7 mouse cellular contexts compared by ENCODE assay signal in the genomic region with DNA sequence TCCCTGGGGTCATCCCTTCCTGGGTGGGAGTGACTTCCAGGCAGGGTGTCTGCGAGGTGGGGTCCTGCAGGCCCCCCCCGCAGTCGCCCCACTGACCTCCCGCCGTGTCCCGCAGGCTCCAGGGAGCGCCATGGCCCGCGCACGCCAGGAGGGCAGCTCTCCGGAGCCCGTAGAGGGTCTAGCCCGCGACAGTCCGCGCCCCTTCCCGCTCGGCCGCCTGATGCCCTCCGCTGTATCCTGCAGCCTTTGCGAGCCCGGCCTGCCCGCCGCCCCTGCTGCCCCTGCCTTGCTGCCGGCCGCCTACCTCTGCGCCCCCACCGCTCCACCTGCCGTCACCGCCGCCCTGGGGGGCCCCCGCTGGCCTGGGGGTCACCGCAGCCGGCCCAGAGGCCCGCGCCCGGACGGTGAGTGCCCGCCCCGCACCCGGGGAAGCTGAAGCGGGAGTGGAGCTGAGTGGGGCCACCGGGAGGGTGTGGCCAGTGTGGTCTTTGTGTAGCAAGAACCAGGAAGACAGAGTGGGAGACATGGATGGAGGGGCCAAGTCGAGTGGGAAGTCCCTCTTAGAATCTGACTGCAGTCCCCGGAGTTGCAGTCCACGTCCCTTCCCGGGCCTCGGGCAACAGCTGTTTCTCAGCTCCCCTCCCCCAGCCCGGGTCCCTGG. TPM values are rescaled to one million over a fixed set of nuclear protein-coding genes. Genes with fewer than 3 reads are reported as not detected.
DNase-seq lines count a peak whose midpoint lies in the region; ATAC-seq lines count a peak whose summit lies in the region.

No protein-coding gene starts in this region.

- peaks cover 43% of the 10 kb centered on the region for H3K4me1 ChIP-seq in forebrain, embryonic 16.5 days (replicated peaks; ENCODE audit: control insufficient read depth, insufficient read depth, low read length)
- peaks cover 51% of the 10 kb centered on the region for H3K4me1 ChIP-seq in hindbrain, embryonic 12.5 days
- peaks cover 75% of the 10 kb centered on the region for H3K4me1 ChIP-seq in liver, embryonic 12.5 days

- peaks cover 4% of the 10 kb centered on the region; the same call in 1 of the 2 replicates for H3K27me3 ChIP-seq in forebrain, embryonic 16.5 days (replicated peaks; ENCODE audit: control insufficient read depth, insufficient read depth, low read length)
- peaks cover 15% of the 10 kb centered on the region for H3K27me3 ChIP-seq in hindbrain, embryonic 12.5 days
- H3K27me3 ChIP-seq in liver, embryonic 12.5 days (replicated peaks): peaks cover 9% of the 10 kb centered on the region

- H3K4me2 ChIP-seq in forebrain, embryonic 16.5 days (ENCODE audit: low read length): peak overlapping the region; percentile 98
- H3K4me2 ChIP-seq in hindbrain, embryonic 12.5 days (replicated peaks): peak overlapping the region; percentile 99
- peak overlapping the region; percentile 100 for H3K4me2 ChIP-seq in liver, embryonic 12.5 days

- no peak for ATAC-seq in forebrain, embryonic 16.5 days
- no peak for ATAC-seq in hindbrain, embryonic 12.5 days (ENCODE audit: low FRiP score)
- ATAC-seq in liver, embryonic 12.5 days: no peak

- WGBS in forebrain, embryonic 16.5 days: under 1% methylated on average over 47 of the region's 49 CpGs
- under 1% methylated on average over 48 of the region's 49 CpGs for WGBS in hindbrain, embryonic 12.5 days
- under 1% methylated on average over 41 of the region's 49 CpGs for WGBS in liver, embryonic 12.5 days (ENCODE audit: insufficient replicate concordance)

- H3K27ac ChIP-seq in forebrain, embryonic 16.5 days (ENCODE audit: low read length): no peak overlapping the region
- peak overlapping the region; percentile 96 for H3K27ac ChIP-seq in hindbrain, embryonic 12.5 days
- H3K27ac ChIP-seq in liver, embryonic 12.5 days: peak overlapping the region; percentile 98

- H3K4me3 ChIP-seq in forebrain, embryonic 16.5 days (replicated peaks; ENCODE audit: low read length): peak overlapping the region; percentile 75
- H3K4me3 ChIP-seq in hindbrain, embryonic 12.5 days: peak overlapping the region; percentile 71
- H3K4me3 ChIP-seq in liver, embryonic 12.5 days: peak overlapping the region; percentile 84

- no peaks in the 10 kb centered on the region for H3K36me3 ChIP-seq in forebrain, embryonic 16.5 days (ENCODE audit: control insufficient read depth, insufficient read depth)
- H3K36me3 ChIP-seq in hindbrain, embryonic 12.5 days: peaks cover 1% of the 10 kb centered on the region; the same call in 1 of the 2 replicates
- peaks cover 11% of the 10 kb centered on the region for H3K36me3 ChIP-seq in liver, embryonic 12.5 days

- peak overlapping the region; percentile 78 for H3K9ac ChIP-seq in forebrain, embryonic 16.5 days (replicated peaks; ENCODE audit: low read depth, low read length)
- H3K9ac ChIP-seq in hindbrain, embryonic 12.5 days: peak overlapping the region; percentile 91
- H3K9ac ChIP-seq in liver, embryonic 12.5 days: peak overlapping the region; percentile 99

- no peaks in the 10 kb centered on the region for H3K9me3 ChIP-seq in forebrain, embryonic 16.5 days (ENCODE audit: control insufficient read depth, low read length)
- no peaks in the 10 kb centered on the region for H3K9me3 ChIP-seq in hindbrain, embryonic 12.5 days (replicated peaks)
- H3K9me3 ChIP-seq in liver, embryonic 12.5 days (replicated peaks): no peaks in the 10 kb centered on the region

- peak; percentile 36 for DNase-seq in ES-CJ7 (ENCODE audit: low read depth, low spot score)
- peak; percentile 45 for DNase-seq in adrenal gland, postnatal 14 days
- peak; percentile 89 for DNase-seq in neural tube, embryonic 10.5 days (ENCODE audit: extremely low spot score, low spot score)
- DNase-seq in c-Kit-positive CD71-positive TER-119-positive erythroid progenitor cells, embryonic 14.5 days (ENCODE audit: low spot score): no peak

RNA-seq across cellular contexts. Expression of gene Bbc3, which starts 3.9 kb away (rescaled TPM):
- total RNA-seq in adrenal gland, postnatal 14 days (2021): 5.8 and 11.6 TPM in 2 replicates
- 17.6 and 18.9 TPM in 2 replicates for polyA plus RNA-seq in forebrain, embryonic 16.5 days (2015; fragmentation: Nextera tagmentation; extraction: Ambion mirVana)
- 20.0 and 21.1 TPM in 2 replicates for polyA plus RNA-seq in hindbrain, embryonic 12.5 days (2016; fragmentation: Nextera tagmentation; extraction: Ambion mirVana)
- 5.9 and 7.6 TPM in 2 replicates for polyA plus RNA-seq in liver, embryonic 12.5 days (2016; fragmentation: Nextera tagmentation; extraction: Ambion mirVana)

RNA-seq across cellular contexts. Expression of gene Ccdc9, which starts 25.5 kb away (rescaled TPM):
- 68.1 and 75.4 TPM in 2 replicates for total RNA-seq in adrenal gland, postnatal 14 days (2021)
- 25.0 and 29.4 TPM in 2 replicates for polyA plus RNA-seq in forebrain, embryonic 16.5 days (2015; fragmentation: Nextera tagmentation; extraction: Ambion mirVana)
- polyA plus RNA-seq in hindbrain, embryonic 12.5 days (2016; fragmentation: Nextera tagmentation; extraction: Ambion mirVana): 43.4 and 46.7 TPM in 2 replicates
- 29.7 and 30.0 TPM in 2 replicates for polyA plus RNA-seq in liver, embryonic 12.5 days (2016; fragmentation: Nextera tagmentation; extraction: Ambion mirVana)

RNA-seq across cellular contexts. Expression of gene Inafm1, which starts 38.7 kb away (rescaled TPM):
- total RNA-seq in adrenal gland, postnatal 14 days (2021): 16.6 and 21.1 TPM in 2 replicates
- 23.3 and 27.2 TPM in 2 replicates for polyA plus RNA-seq in forebrain, embryonic 16.5 days (2015; fragmentation: Nextera tagmentation; extraction: Ambion mirVana)
- 23.3 and 25.4 TPM in 2 replicates for polyA plus RNA-seq in hindbrain, embryonic 12.5 days (2016; fragmentation: Nextera tagmentation; extraction: Ambion mirVana)
- polyA plus RNA-seq in liver, embryonic 12.5 days (2016; fragmentation: Nextera tagmentation; extraction: Ambion mirVana): 8.6 and 8.8 TPM in 2 replicates

RNA-seq across cellular contexts. Expression of gene C5ar1, which starts 52.8 kb away (rescaled TPM):
- 3.3 and 5.5 TPM in 2 replicates for total RNA-seq in adrenal gland, postnatal 14 days (2021)
- polyA plus RNA-seq in forebrain, embryonic 16.5 days (2015; fragmentation: Nextera tagmentation; extraction: Ambion mirVana): 1.2 and 2.0 TPM in 2 replicates
- polyA plus RNA-seq in hindbrain, embryonic 12.5 days (2016; fragmentation: Nextera tagmentation; extraction: Ambion mirVana): 0.79 and 2.0 TPM in 2 replicates
- polyA plus RNA-seq in liver, embryonic 12.5 days (2016; fragmentation: Nextera tagmentation; extraction: Ambion mirVana): 1.7 and 2.1 TPM in 2 replicates
